Mouse (Mus musculus) frontal cortex, adult (tissue): Measurements from ENCODE around the gene Spata45.

ENCODE experiments used
- ATAC-seq: cut with Nextera tagmentation; 2 replicates; pipeline ENCODE4 v1.9.2; 2017; ENCODE audit warnings: mild to moderate bottlenecking, moderate library complexity, mixed read lengths; ENCODE audit not compliant: low TSS enrichment

Gene Spata45

DNA sequence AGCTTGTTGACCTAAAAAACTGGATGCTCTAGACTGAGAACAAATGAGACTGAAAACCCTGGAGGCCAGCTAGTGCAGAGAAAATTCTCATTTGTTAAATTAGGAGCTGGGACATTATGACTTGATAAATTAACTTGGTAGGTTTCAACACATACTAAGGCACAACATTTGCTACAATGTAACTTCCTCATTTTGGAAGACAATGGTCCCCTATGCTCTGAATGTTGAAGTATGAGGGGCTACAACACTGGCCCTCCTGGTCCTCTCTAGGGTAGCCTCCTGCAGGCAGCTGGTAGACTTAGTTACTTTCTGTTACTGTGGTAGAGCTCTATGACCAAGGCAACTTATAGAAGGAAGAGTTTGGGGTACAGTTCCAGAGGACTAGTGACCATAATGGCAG is 4.9 kb downstream of the Spata45 start:
- ATAC-seq: no peak

DNA sequence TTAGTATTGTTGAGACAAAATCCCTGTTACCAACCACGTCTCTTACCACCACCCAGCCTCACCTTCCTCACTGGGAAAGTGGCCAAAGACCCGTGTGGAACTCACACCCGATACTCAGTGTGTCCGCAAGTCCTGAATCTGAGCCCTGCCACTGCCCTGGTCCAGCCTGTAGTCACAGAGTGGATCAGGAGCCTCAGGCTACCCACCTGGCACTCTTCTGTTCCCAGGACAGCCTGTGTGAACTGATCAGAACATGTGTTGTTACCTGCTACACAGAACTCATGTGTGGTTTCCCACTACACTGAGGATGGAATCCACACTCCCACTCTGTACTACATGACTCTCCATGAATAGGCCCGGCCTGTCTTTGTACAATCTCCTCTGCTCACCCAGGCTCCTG is 5.7 kb downstream of the Spata45 start:
- ATAC-seq: no peak

DNA sequence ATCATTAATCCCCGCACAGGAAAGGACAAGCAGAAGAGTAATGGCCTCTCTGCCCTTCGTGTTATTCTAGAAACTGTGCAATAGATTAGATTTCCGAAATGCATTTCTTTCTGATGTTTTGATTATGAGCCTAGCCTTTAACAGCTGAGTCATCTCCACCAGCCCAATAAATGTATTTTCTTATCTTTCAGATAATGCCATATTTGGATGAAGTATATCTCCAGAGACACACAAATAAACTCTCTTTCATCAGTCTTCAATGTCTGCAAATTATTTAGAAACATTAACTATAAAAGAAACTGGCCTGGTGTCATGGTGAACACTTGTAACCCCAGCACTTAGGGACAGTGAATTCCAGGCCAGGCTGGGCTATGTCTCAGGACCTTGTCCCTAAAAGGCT is 6.2 kb downstream of the Spata45 start:
- ATAC-seq: no peak

DNA sequence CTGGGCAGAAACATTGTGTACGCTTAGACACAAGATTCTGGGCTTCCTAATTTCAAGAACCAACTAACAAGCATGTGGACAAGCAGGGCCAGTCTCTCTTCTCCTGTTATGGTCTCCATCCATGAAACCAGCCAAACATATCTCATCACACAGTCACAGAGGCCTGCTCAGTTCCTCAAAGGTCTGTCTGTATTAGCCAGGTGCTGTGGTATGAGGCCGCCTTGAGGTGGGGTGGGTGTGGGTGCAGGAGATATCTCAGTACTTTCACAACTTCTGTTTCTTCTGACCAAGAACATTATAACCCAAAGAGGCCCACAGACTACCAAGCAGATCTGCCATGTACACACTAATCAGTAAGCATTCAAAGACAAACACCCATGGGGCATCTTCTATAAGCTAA is 8.8 kb downstream of the Spata45 start:
- ATAC-seq: no peak

DNA sequence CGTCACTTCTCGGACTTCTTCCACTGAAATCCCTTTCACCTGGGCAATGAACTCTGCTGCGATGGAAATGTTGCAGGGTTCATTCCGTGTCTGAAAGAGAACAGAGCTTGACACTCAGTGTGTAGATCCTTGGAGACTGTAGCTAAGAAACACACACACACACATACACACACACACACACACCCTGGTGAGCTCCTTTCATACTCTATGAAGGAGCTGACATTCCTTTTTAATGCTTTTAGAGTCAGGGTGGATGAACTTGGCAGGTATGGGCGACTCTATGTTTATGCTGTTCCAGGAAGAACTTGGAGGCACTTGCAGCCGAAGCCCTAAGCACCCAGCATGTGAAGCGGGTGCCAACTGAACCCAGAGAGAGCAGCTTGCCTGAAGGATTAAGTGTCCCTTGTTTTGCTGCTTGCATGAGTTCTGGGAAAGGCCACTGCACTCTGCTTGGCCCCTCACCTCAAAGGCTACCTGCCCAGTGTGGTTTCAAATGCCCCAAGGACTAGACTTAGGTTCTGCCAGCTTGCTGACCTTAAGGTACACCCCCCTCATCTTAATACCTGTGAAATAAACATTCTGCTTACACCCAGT is 9.9 kb downstream of the Spata45 start:
- ATAC-seq: no peak

DNA sequence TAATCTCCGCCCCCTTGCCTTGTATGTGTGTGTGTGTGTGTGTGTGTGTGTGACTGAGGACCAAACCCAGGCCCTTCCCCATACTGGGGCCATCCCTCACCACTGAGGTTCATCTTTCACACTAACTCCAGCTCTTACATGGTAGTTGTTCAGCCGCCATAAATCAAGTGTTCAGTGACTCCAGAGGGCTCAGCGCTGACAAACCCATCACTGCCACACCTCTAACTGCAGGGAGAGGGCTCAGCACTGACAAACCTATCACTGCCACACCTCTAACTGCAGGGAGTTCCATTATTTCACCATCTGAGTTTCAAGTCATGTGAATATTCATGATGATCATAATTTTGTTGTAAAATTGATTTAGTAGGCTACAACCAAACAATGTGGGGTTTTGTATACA is 17.1 kb downstream of the Spata45 start:
- no peak for ATAC-seq

DNA sequence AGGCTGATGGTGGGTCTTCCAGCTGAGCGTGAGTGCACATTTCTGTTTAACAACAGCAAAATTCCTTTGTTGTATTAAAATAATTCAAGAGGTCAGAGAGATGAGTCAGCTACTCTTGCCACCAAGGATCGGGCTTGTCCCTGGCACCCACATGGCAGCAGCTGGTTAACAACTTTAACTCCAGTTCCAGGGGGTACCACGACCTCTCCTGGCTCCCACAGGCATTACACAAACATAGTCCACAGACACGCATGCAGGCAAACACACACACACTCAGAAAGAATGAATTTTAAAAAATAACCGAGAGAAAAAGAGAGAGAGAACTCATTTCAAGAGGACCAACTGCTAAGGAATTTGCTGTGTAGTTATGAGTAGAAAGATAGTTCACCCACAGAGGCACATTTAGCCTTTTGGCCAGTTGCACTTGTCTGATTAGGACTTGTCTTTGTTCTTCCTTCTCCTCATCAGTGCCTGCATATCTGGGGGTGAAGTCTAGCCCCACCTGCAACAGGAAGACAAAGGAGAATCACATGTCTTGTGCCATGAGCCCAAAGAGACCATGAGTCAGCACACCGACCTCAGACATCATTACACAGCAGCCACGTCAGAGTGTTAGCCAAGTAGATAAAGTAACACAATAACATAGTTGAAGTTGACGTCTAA is 18.6 kb downstream of the Spata45 start:
- no peak for ATAC-seq

DNA sequence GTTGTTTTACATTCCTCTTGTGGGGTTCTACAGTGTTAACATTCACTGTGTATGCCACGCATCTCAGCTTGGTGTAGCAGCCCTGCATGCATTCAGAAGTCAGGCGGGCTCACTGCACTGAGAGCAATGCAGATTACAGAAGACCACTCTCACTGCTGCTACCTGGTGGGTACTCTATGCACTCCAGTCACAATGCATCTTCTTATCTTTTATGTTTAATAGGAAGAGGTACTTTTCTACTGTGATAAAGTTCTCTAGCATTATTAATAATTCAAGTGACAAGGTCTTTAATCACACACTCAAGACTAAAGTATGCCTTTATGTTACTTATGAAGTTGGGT is 19.1 kb downstream of the Spata45 start:
- no peak for ATAC-seq

DNA sequence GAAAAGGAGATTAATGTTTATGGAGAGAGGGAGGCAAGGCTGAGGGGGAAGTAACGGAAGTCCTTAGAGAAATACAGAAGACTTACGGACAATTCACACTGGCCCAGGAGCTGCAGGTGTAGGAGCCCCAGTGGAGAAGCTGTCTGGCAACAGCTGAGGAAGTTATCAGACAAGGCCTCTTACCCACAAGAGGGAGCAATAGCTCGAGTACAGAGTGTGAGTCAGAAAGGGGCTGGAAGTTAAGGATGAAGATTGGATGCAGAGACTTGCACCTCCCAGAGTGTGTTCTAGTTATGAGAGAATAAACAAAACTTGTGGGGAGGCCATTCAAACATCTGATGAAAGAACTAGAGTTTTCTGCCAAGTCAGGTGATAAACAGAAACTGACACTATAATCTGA is 21.0 kb downstream of the Spata45 start:
- no peak for ATAC-seq

DNA sequence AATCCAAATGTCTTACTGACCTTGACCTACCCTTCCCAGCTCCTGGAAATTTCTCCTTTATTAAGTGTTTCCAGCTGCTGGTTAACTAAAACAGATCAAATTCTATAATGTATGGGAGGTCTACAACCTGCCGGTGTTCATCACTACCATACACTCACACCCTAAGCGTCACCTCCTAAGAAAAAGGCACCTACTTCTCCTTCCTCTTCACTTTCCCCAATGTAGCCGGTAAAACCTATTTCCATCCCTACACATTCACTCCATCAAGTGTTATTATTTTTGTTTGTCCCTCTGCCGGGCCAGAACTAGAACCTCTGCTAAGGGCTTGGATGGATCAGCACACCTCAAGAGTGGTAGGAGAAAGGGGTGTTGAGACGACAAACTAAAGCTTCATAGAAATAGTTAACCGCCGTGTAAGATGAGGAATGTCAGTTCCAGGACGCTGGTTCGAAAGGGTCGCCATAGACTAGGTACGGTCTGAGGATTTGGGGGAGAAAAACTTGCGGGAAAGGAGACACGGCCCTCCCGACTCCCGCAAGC is 25.9 kb downstream of the Spata45 start:
- ATAC-seq: peak; percentile 69

DNA sequence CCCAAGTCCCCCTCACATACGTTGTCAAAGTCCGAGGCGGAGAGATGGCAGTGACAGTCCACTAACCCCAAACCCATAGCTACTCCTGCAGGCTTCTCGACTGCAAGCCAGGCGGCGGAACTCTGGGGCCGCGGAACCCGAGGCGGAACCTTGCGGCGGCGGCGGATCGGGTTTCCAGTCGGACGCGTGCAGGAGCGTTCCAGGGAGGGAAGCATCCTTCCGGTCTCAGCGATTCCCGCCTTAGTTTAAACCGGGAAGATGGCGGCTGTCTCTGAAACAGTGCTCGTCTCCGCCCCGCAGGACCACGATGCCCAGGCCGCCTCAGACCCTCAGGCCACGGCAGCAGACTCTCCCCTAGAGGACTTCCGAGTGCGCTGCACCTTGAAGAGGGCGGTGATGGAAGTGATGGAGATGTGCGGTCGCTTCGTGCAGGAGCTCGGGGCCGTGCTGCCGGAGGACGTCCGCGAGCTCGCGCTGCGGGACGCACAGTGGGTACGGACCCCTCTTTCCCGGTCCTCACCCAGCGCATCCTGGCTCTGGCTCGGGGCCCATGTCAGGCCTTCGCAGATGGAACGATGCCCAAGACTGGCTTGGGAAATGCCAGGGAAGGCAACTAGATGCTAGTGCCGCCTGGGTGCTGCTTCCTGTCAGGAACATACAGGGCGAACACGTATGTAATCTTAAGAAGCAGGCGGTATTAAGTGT is 26.5 kb downstream of the Spata45 start, which contains the start of the genes Tatdn3 and Nsl1:
Gene Tatdn3 (minus strand): TSS at position 152 of the 705 bp plus-strand sequence.
Gene Nsl1 (plus strand): TSS at position 232 of the 705 bp plus-strand sequence.
- ATAC-seq: peak; percentile 96

DNA sequence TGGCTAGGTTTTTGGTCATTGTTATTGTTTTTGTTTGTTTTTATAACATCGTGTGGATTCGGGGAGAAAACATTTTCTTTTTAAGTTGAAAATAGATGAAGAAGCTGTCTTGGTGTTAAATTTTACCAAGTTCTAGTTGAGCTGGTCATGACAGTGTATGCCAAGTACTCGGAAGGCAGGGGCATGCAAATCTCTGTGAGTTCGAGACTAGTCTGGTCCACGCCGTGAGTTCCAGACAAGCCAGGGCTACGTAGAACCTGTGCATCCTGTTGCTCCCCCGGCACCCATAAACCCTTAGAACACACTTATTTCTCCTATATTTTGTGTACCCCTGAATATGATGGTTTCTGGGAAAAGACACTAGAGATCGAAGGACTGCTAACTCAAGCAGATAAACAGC is 27.3 kb downstream of the Spata45 start:
- ATAC-seq: no peak

DNA sequence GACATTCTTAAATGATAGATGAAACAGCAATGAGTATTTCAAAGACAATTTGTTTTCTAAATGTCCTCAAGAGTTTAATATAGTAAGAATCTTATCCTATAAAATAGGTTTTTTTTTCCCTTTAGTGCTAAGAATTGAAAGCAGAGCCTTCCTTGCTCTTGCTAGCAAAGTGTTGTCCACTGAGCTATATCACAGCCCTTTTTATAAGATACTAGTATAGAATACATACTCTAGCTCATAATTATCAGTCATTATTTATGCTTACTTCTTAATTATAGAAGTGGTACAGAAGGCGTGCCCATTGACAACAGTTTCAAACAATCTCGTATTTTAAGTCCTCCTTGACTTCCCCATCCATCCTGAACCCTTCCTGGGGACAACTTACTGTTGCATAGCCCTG is 28.1 kb downstream of the Spata45 start:
- ATAC-seq: no peak

DNA sequence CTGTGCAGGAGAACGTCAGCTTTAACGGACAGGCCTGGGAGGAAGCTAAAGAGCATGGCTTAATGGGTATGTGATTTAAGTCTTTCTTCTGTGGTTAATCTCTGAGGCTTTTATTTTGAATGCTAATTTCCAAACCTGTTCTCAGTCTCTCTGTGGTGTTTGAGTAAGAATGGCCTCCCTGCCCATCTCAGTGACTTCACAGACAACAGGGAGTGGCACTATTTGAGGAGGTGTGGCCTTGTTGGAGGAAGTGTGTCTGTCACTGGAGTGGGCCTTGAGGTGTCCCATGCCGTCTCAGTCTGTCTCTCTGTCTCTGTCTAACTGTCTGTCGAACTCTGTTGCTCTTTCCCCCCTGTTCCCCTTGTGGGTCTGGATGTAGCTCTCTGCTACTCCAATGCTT is 28.7 kb downstream of the Spata45 start:
- no peak for ATAC-seq

DNA sequence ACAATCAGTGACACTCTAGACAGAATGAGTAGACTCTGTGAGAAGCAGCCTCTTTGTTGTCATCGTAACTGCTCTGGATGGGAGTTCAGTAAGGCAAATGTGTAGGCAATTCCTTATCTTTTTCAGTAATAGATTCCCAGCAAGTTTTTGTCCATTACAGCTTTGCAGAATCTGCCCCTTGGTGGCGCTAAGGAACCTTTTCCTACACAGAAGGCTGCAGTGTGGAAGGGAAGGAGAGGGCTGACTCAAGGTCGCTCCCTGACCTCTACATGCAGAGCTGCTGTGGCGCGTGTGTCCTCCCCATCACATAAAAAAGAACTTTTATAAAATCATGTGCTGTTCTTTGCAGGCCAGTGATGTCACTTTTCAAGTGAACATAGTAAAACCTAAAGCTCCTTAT is 31.9 kb downstream of the Spata45 start:
- ATAC-seq: no peak

DNA sequence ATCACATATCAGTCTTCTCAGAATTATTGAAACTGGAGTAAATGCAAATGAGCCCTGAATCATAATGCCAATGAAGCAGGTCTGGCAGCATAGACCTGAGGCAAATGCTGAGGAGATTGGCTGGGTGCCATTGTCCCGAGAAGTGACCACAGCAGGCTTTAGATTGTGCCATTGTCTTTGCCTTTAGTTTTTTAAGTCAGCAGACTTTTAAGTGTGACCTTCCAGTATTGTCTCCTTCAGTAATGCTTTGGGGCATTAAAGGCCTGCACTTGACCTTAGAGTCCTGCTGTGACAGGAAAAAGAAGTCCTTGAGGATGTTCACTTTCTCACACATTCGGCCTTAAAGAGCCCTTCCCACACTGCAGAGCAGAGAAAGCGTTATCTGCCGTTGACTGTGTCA is 33.8 kb downstream of the Spata45 start:
- ATAC-seq: no peak

DNA sequence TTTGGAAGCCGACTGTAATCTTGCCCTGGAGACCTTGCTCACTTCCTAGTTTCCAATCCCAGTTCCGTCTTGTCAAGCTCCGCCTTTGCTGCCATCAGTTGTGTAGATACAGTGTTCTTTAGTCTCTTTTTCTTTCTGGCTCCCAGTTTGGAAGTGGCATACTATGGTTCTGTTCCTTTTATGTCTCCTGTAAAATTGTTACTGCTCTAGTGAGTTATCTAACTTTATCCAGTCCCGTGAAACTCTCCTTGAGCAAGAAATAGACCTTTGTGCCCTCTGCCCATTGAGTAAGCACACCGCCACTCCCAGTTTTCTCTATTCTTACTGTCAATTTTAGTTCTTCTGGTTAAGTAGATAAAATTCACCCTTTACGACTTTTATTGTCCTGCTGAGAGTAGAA is 35.2 kb downstream of the Spata45 start:
- no peak for ATAC-seq

DNA sequence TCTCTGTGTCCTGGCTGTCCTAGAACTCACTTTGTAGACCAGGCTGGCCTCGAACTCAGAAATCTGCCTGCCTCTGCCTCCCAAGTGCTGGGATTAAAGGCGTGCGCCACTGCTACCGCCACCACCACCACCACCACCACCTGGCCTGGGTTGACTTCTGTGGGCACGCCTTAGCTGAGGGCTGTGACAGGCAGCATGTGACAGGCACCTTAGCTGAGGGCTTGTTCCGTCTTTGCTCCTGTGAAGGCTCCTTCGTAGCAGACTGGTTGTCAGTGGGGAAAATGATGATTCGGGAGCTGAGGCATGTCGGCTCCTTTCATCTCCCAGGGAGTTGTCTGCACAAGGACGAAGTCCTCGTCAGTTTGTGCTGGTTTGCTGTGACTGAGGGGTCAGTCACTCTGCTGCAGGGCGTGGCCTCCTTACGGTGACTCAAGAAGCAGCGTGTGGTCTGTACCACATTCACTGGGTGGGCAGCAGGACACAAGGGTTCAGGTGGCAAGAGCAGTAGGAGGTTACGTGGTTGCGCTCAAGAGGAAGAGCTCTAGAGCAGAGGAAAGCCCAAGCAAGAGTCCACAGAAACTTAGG is 36.0 kb downstream of the Spata45 start:
- ATAC-seq: no peak

DNA sequence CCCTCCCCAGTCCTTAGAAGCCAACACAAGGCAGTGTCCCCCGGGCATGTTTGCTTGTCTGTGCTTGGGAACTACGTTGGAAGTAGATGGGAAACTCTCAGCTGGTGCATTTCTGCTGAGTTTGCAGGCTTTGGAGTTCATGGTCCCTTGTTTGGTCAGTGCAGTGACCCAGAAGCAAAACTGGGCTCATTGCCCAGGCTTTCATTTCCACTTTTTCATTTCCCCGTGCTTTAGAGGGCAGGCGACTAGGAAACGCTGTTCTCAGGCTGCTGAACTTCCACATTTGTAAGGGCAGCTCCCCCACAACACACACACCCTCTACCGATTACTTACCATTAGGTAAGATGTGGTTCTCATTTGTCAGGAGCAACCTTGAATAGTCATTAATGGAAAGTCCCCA is 36.6 kb downstream of the Spata45 start:
- 0 out of 2 replicates have a peak, but pooled peaks have one; percentile 16 for ATAC-seq

DNA sequence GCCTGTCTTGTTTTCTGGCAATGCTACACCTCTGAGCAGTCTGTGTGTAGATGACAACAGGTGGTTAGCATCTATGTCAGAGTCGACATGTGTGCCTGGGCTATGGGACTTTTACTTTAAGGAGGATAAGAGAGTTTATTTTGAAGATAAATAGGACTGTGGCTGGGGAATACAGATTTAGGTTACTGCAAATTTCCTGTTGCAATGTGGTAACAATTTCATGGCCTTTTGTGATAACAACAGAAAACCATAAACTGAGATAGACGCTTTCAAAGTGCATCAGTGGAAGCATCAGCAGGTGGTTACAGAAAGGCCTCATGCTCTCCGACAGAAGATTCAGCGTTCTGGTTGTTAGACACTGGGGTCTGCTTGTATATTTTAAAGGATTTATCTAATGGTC is 37.0 kb downstream of the Spata45 start:
- ATAC-seq: no peak

DNA sequence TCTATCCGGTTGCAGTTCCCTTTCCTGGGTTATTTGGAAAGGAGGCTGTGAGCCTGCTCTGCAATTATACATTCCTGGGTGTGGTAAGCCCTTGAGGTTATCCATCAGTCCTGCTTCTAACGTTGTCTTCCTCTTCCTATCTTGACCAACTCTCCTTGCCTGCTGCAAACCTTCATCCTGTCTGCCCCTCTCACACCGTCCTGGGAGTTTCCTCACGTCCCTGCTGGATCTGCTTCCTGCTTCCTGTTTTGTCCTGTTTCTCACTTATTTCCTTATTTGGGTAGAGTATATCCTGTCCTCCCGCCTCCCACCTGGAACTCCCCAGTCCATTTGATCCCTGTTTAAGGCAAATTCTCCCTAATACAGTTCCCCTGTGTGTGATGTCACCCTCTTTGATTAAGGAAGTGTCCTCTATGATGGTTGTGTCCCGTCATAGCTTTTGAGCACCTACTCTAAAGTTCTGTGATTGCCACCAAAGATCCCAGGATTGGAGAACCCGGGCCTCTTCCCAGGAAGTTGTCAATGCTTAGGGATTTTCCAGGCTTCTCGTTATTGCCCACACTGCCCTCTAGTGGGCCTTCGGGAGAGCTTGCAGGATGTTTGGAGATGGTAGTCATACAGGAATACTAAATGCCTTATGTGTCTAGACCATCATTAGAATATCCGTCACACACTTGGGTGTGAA is 38.9 kb downstream of the Spata45 start:
- ATAC-seq: peak; percentile 84

DNA sequence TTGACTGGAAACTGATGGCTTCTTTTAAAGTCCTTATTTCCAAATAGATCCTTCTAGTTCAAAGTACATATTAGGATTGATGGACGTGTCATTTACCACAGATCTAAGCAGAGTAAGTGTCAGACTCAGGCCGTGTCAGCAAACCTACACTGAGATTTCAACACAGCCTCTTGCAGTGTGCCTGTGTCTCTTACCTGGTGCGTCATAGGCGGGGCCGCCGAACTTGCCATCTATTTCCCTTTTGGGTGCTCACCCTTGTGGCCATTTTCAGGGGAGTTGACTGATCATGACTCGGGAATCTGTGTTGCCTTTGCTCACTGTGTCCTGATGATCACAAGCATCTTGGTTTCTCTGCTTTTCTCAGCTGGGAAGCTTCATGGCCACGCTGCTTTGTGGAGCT is 46.8 kb downstream of the Spata45 start:
- no peak for ATAC-seq
